Mouse (Mus musculus) C2C12 (cell line): ENCODE data around the gene Dnajb12. TPM values are rescaled to one million over a fixed set of nuclear protein-coding genes. Genes with fewer than 3 reads are reported as not detected.

ENCODE experiments used
- H3K27me3 ChIP-seq: one replicate; pipeline ENCODE4 v1.6.1; 2011; ENCODE audit not compliant: control insufficient read depth, insufficient read depth, insufficient read length
- H3K36me3 ChIP-seq: one replicate; pipeline ENCODE4 v1.6.1; 2011; ENCODE audit not compliant: control insufficient read depth, insufficient read depth
- H3K4me3 ChIP-seq: one replicate; pipeline ENCODE4 v1.5.1; 2011; ENCODE audit warnings: mild to moderate bottlenecking, control low read depth; ENCODE audit not compliant: poor library complexity, insufficient read depth, severe bottlenecking
- H3K79me2 ChIP-seq: one replicate; pipeline ENCODE4 v1.6.1; 2011; ENCODE audit not compliant: control insufficient read depth, insufficient read depth
- H3K79me3 ChIP-seq: one replicate; pipeline ENCODE4 v1.6.1; 2011; ENCODE audit warnings: low read depth, control low read depth
- H3ac ChIP-seq: one replicate; pipeline ENCODE3; 2011; ENCODE audit warnings: low read depth; ENCODE audit not compliant: control insufficient read depth, insufficient read length
- CEBPB ChIP-seq: IDR thresholded peaks from one replicate; pipeline ENCODE4 v1.6.1; 2011; ENCODE audit warnings: low read depth, mild to moderate bottlenecking, control low read depth, moderate library complexity
- CTCF ChIP-seq: IDR thresholded peaks from one replicate; pipeline ENCODE4 v1.5.1; 2011; ENCODE audit not compliant: control insufficient read depth, insufficient read depth, insufficient read length
- FOSL1 ChIP-seq: IDR thresholded peaks from one replicate; pipeline ENCODE4 v1.8.0; 2011; ENCODE audit warnings: mild to moderate bottlenecking, low read length; ENCODE audit not compliant: poor library complexity, insufficient read depth, severe bottlenecking
- MAX ChIP-seq: IDR thresholded peaks from one replicate; pipeline ENCODE4 v1.6.1; 2011; ENCODE audit warnings: mild to moderate bottlenecking, control low read depth
- MYOD1 ChIP-seq: IDR thresholded peaks from one replicate; pipeline ENCODE4 v1.6.1; 2011; ENCODE audit warnings: low read depth; ENCODE audit not compliant: control insufficient read depth, insufficient read length
- MYOG ChIP-seq: IDR thresholded peaks from one replicate; pipeline ENCODE4 v1.6.1; 2011; ENCODE audit not compliant: control insufficient read depth, insufficient read length; ENCODE audit errors: extremely low read depth
- USF1 ChIP-seq: IDR thresholded peaks from one replicate; pipeline ENCODE4 v1.6.1; 2011; ENCODE audit warnings: low read depth, mild to moderate bottlenecking, control low read depth, moderate library complexity
- polyA plus RNA-seq: library from polyadenylated mRNA; unstranded; fragments of >200 nt; fragmentation: generic; extraction: Trizol; gene quantifications from one replicate; pipeline ENCODE4 v1.2.1, GENCODE M21; 2012; ENCODE audit warnings: missing spikeins

Gene Dnajb12
- polyA plus RNA-seq, 1 experiment = 25.8 TPM

GRCm38 (mm10) chr10:59920810-59921681 is 41.7 kb downstream of the Dnajb12 start:
- Histone ChIP-seq H3ac (peak overlapping the region; percentile 16), H3K27me3 (no peaks in the 10 kb centered on the region), H3K79me3 (no peaks in the 10 kb centered on the region), H3K4me3 (peak overlapping the region; percentile 15), H3K79me2 (no peaks in the 10 kb centered on the region), H3K36me3 (no peaks in the 10 kb centered on the region)
- TF ChIP-seq MYOD1 (no peak), CEBPB (no peak), USF1 (peak; percentile 40), MAX (peak; percentile 75), FOSL1 (no peak), MYOG (no peak), CTCF (no peak)

GRCm38 (mm10) chr10:59923493-59923892 is 44.1 kb downstream of the Dnajb12 start:
- H3ac ChIP-seq = no peak overlapping the region
- H3K79me2 ChIP-seq = no peaks in the 10 kb centered on the region
- TF ChIP-seq MYOD1 (no peak), FOSL1 (no peak), USF1 (no peak), CEBPB (no peak), MYOG (no peak), MAX (no peak), CTCF (no peak)
- H3K79me3 ChIP-seq = no peaks in the 10 kb centered on the region
- no peaks in the 10 kb centered on the region for H3K27me3 ChIP-seq
- no peaks in the 10 kb centered on the region for H3K36me3 ChIP-seq
- H3K4me3 ChIP-seq = no peak overlapping the region

- no peak for TF ChIP-seq CTCF
- TF ChIP-seq FOSL1 = no peak
- TF ChIP-seq MYOD1 = no peak
- TF ChIP-seq MAX = no peak
- no peak for TF ChIP-seq CEBPB
- no peak for TF ChIP-seq MYOG
- TF ChIP-seq USF1 = no peak
- H3K79me2 ChIP-seq = no peaks in the 10 kb centered on the region
- no peaks in the 10 kb centered on the region for H3K36me3 ChIP-seq
- no peaks in the 10 kb centered on the region for H3K27me3 ChIP-seq
- no peaks in the 10 kb centered on the region for H3K79me3 ChIP-seq
- H3ac ChIP-seq = no peak overlapping the region
- H3K4me3 ChIP-seq = no peak overlapping the region
Measured at GRCm38 (mm10) chr10:59924305-59924704, 44.9 kb downstream of the Dnajb12 start.

- no peak overlapping the region for H3K4me3 ChIP-seq
- H3K79me3 ChIP-seq = no peaks in the 10 kb centered on the region
- no peaks in the 10 kb centered on the region for H3K79me2 ChIP-seq
- TF ChIP-seq FOSL1 = no peak
- TF ChIP-seq USF1 = no peak
- no peak for TF ChIP-seq MYOG
- no peak for TF ChIP-seq MAX
- TF ChIP-seq CEBPB = no peak
- TF ChIP-seq CTCF = no peak
- no peak for TF ChIP-seq MYOD1
- no peak overlapping the region for H3ac ChIP-seq
- no peaks in the 10 kb centered on the region for H3K27me3 ChIP-seq
- H3K36me3 ChIP-seq = no peaks in the 10 kb centered on the region
Measured at GRCm38 (mm10) chr10:59929205-59929604, 49.8 kb downstream of the Dnajb12 start.

- no peak overlapping the region for H3ac ChIP-seq
Measured at GRCm38 (mm10) chr10:59930996-59931395, 51.6 kb downstream of the Dnajb12 start.

More at GRCm38 (mm10) chr10:59930996-59931395, 51.6 kb downstream of the Dnajb12 start:
- no peaks in the 10 kb centered on the region for H3K79me2 ChIP-seq
- no peaks in the 10 kb centered on the region for H3K27me3 ChIP-seq
- no peaks in the 10 kb centered on the region for H3K79me3 ChIP-seq
- TF ChIP-seq CEBPB (no peak), MAX (no peak), CTCF (no peak), MYOG (no peak), USF1 (no peak), FOSL1 (no peak), MYOD1 (no peak)
- no peak overlapping the region for H3K4me3 ChIP-seq
- no peaks in the 10 kb centered on the region for H3K36me3 ChIP-seq
